Mouse (Mus musculus): Measurements from ENCODE around the gene Tex2.
"Not testable (repeated sequence)": the region's sequence is repeated elsewhere in the genome, so short reads cannot be mapped to it uniquely, and the experiment has no call there.

Gene Tex2

GRCm38 (mm10) chr11:106579146-106579545 is 34.1 kb downstream of the Tex2 start:
- no peak for DNase-seq (ENCODE audit: low spot score)

- DNase-seq (ENCODE audit: low spot score): not testable (repeated sequence)
Observed at GRCm38 (mm10) chr11:106577624-106578355, 35.4 kb downstream of the Tex2 start.

GRCm38 (mm10) chr11:106574456-106574855 is 38.8 kb downstream of the Tex2 start:
- DNase-seq (ENCODE audit: low spot score): no peak

- no peak for DNase-seq (ENCODE audit: low spot score)
Observed at GRCm38 (mm10) chr11:106573476-106574240, 39.6 kb downstream of the Tex2 start.

GRCm38 (mm10) chr11:106572958-106573357 is 40.3 kb downstream of the Tex2 start:
- DNase-seq (ENCODE audit: low spot score): peak; percentile 48

- peak; percentile 83 for DNase-seq (ENCODE audit: low spot score)
Observed at GRCm38 (mm10) chr11:106572020-106572782, 41.0 kb downstream of the Tex2 start.

- no peak for DNase-seq (ENCODE audit: low spot score)
Observed at GRCm38 (mm10) chr11:106571026-106571983, 41.9 kb downstream of the Tex2 start.

- DNase-seq (ENCODE audit: low spot score): no peak
Observed at GRCm38 (mm10) chr11:106568329-106568960, 44.8 kb downstream of the Tex2 start.

GRCm38 (mm10) chr11:106566040-106566785 is 47.0 kb downstream of the Tex2 start:
- no peak for DNase-seq (ENCODE audit: low spot score)

- peak; percentile 53 for DNase-seq (ENCODE audit: low spot score)
Observed at GRCm38 (mm10) chr11:106564261-106564660, 49.0 kb downstream of the Tex2 start.

GRCm38 (mm10) chr11:106562707-106563106 is 50.5 kb downstream of the Tex2 start:
- DNase-seq (ENCODE audit: low spot score): peak; percentile 62

GRCm38 (mm10) chr11:106559773-106560172 is 53.5 kb downstream of the Tex2 start:
- DNase-seq (ENCODE audit: low spot score): no peak

GRCm38 (mm10) chr11:106558008-106558407 is 55.2 kb downstream of the Tex2 start:
- DNase-seq (ENCODE audit: low spot score): no peak

GRCm38 (mm10) chr11:106557398-106557797 is 55.8 kb downstream of the Tex2 start:
- DNase-seq (ENCODE audit: low spot score): no peak

GRCm38 (mm10) chr11:106556689-106557088 is 56.5 kb downstream of the Tex2 start:
- DNase-seq (ENCODE audit: low spot score): no peak

GRCm38 (mm10) chr11:106555805-106556615 is 57.2 kb downstream of the Tex2 start:
- peak; percentile 75 for DNase-seq (ENCODE audit: low spot score)

- no peak for DNase-seq (ENCODE audit: low spot score)
Observed at GRCm38 (mm10) chr11:106550398-106550797, 62.8 kb downstream of the Tex2 start.

- DNase-seq (ENCODE audit: low spot score): no peak
Observed at GRCm38 (mm10) chr11:106546081-106546480, 67.1 kb downstream of the Tex2 start.

- no peak for DNase-seq (ENCODE audit: low spot score)
Observed at GRCm38 (mm10) chr11:106544916-106545315, 68.3 kb downstream of the Tex2 start.
